ENCODE assay signal across 9 mouse cellular contexts in the genomic region with DNA sequence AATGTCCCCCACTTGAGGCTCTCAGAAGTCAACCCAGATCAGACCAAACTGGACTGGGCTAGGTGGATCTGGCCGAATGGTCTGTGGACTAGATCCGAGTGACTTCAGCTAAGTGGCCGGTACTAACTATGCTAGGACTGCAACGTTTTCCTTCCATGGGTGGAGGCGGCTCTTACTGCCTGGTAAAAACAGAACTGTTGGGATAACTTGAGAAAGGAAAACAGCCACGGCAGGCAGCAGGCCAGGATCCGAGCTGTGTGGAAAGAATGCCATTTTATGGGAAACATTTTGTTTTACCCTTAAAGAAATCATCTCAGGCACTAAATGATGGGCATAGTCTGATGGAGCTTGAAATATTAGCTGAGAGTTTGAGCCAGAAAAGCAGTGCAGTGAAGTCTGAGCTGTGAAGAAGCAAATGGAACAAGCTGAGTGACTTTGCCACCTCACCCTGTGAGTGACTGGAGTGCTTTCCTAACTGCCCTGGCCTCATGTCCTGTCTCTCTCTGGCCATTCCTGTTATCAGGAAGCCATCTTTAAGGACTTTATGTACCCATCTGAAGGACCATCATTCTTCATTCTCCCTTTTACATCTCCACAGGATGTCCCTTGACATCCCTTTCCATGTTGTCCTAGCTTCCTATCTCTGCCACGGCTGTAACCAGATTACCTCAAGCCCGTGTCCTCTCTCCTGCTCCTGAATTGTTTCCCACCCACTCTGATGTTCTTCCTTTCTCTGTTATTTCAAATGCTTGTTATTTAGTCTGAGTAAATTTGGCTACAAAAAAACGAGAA.
DNase-seq lines count a peak whose midpoint lies in the region; ATAC-seq and TF ChIP-seq lines count a peak whose summit lies in the region.
"Had no signal": no experiment of that assay in that cellular context is flagged by ENCODE, and none has a peak within 500 bp of the region (broad histone marks: within the 10 kb centered on the region; RNA-seq: fewer than 3 reads in every experiment).

No protein-coding gene starts in this region.

- H3K36me3 ChIP-seq in liver, adult 2 months (ENCODE audit: control insufficient read depth, insufficient read depth, low read length), result peaks cover 12% of the 10 kb centered on the region
- H3K36me3 ChIP-seq in liver, embryonic 12.5 days, result peaks cover 9% of the 10 kb centered on the region; the same call in 1 of the 2 replicates
- no peaks in the 10 kb centered on the region for H3K36me3 ChIP-seq in embryonic facial prominence, embryonic 15.5 days
- peaks cover 13% of the 10 kb centered on the region; the same call in 1 of the 2 replicates for H3K36me3 ChIP-seq in intestine, postnatal 0 days (ENCODE audit: control insufficient read depth, insufficient read depth)
- no peaks in the 10 kb centered on the region for H3K36me3 ChIP-seq in neural tube, embryonic 12.5 days

- H3K4me3 ChIP-seq in liver, adult 2 months (ENCODE audit: insufficient read depth, low read depth, low read length), result peak overlapping the region; percentile 89
- no peak overlapping the region for H3K4me3 ChIP-seq in liver, embryonic 12.5 days
- peak overlapping the region; percentile 61 for H3K4me3 ChIP-seq in embryonic facial prominence, embryonic 15.5 days (replicated peaks)
- peak overlapping the region; percentile 72; the same call in 1 of the 2 replicates for H3K4me3 ChIP-seq in intestine, postnatal 0 days (ENCODE audit: low read depth, low read length)
- peak overlapping the region; percentile 16; the same call in 1 of the 2 replicates for H3K4me3 ChIP-seq in neural tube, embryonic 12.5 days

- H3K27me3 ChIP-seq in liver, adult 2 months (ENCODE audit: control insufficient read depth, insufficient read depth, low read length), result no peaks in the 10 kb centered on the region
- no peaks in the 10 kb centered on the region for H3K27me3 ChIP-seq in liver, embryonic 12.5 days (replicated peaks)
- H3K27me3 ChIP-seq in embryonic facial prominence, embryonic 15.5 days, result no peaks in the 10 kb centered on the region
- no peaks in the 10 kb centered on the region for H3K27me3 ChIP-seq in intestine, postnatal 0 days (replicated peaks; ENCODE audit: control insufficient read depth, insufficient read depth, low read length)
- no peaks in the 10 kb centered on the region for H3K27me3 ChIP-seq in neural tube, embryonic 12.5 days (replicated peaks)

- no peak overlapping the region for H3K4me2 ChIP-seq in liver, embryonic 12.5 days
- H3K4me2 ChIP-seq in embryonic facial prominence, embryonic 15.5 days (replicated peaks), result peak overlapping the region; percentile 56
- H3K4me2 ChIP-seq in intestine, postnatal 0 days (replicated peaks; ENCODE audit: low read depth), result peak overlapping the region; percentile 74
- H3K4me2 ChIP-seq in neural tube, embryonic 12.5 days (replicated peaks), result peak overlapping the region; percentile 65

- WGBS in liver, adult 2 months, result 45% methylated on average over 10 of the region's 10 CpGs
- 77% methylated on average over 10 of the region's 10 CpGs for WGBS in liver, embryonic 12.5 days (ENCODE audit: insufficient replicate concordance)
- WGBS in embryonic facial prominence, embryonic 15.5 days, result 28% methylated on average over 10 of the region's 10 CpGs
- 44% methylated on average over 10 of the region's 10 CpGs for WGBS in intestine, postnatal 0 days
- 62% methylated on average over 10 of the region's 10 CpGs for WGBS in neural tube, embryonic 12.5 days

- no peak for TF ChIP-seq POLR2A in liver, adult 2 months (IDR thresholded peaks at IDR 0.05; ENCODE audit: extremely low read depth, insufficient read depth, low read length)

- peaks cover 28% of the 10 kb centered on the region for H3K4me1 ChIP-seq in liver, adult 2 months (ENCODE audit: control insufficient read depth, insufficient read depth, low read length)
- H3K4me1 ChIP-seq in liver, embryonic 12.5 days, result peaks cover 23% of the 10 kb centered on the region
- peaks cover 55% of the 10 kb centered on the region for H3K4me1 ChIP-seq in embryonic facial prominence, embryonic 15.5 days
- peaks cover 15% of the 10 kb centered on the region; the same call in 1 of the 2 replicates for H3K4me1 ChIP-seq in intestine, postnatal 0 days (replicated peaks; ENCODE audit: control insufficient read depth, insufficient read depth, low read length)
- peaks cover 30% of the 10 kb centered on the region for H3K4me1 ChIP-seq in neural tube, embryonic 12.5 days

- no peak for ATAC-seq in liver, embryonic 12.5 days
- ATAC-seq in embryonic facial prominence, embryonic 15.5 days (ENCODE audit: insufficient number of reproducible peaks, low FRiP score, low TSS enrichment, low read depth), result no peak
- ATAC-seq in intestine, postnatal 0 days, result no peak
- no peak for ATAC-seq in neural tube, embryonic 12.5 days (ENCODE audit: low FRiP score, low read depth)

- no peak for DNase-seq in liver, adult 2 months (ENCODE audit: extremely low read depth, low read depth, low spot score)
- no peak for DNase-seq in yolk sac, embryonic 10.5 days (ENCODE audit: low spot score)
- no peak for DNase-seq in layer of hippocampus, postnatal 10 days (ENCODE audit: low spot score in 2 of 2)
- DNase-seq in B cell, adult 2 months, result no peak
- DNase-seq: left cerebral cortex, postnatal 4 days had no signal

- H3K27ac ChIP-seq in liver, adult 2 months (replicated peaks; ENCODE audit: insufficient read depth, low read depth, low read length), result peak overlapping the region; percentile 34
- H3K27ac ChIP-seq in liver, embryonic 12.5 days, result no peak overlapping the region
- H3K27ac ChIP-seq in embryonic facial prominence, embryonic 15.5 days (replicated peaks), result peak overlapping the region; percentile 94
- peak overlapping the region; percentile 15; the same call in 1 of the 2 replicates for H3K27ac ChIP-seq in intestine, postnatal 0 days (ENCODE audit: low read depth, low read length)
- H3K27ac ChIP-seq in neural tube, embryonic 12.5 days, result no peak overlapping the region

- no peaks in the 10 kb centered on the region for H3K9me3 ChIP-seq in liver, embryonic 12.5 days (replicated peaks)
- H3K9me3 ChIP-seq in embryonic facial prominence, embryonic 15.5 days (replicated peaks), result no peaks in the 10 kb centered on the region
- H3K9me3 ChIP-seq in intestine, postnatal 0 days (ENCODE audit: control insufficient read depth), result no peaks in the 10 kb centered on the region
- H3K9me3 ChIP-seq in neural tube, embryonic 12.5 days, result no peaks in the 10 kb centered on the region

- peak overlapping the region; percentile 50 for H3K9ac ChIP-seq in liver, adult 2 months (ENCODE audit: low read depth, low read length)
- H3K9ac ChIP-seq in liver, embryonic 12.5 days, result no peak overlapping the region
- peak overlapping the region; percentile 33 for H3K9ac ChIP-seq in embryonic facial prominence, embryonic 15.5 days
- H3K9ac ChIP-seq in intestine, postnatal 0 days (ENCODE audit: low read depth, low read length), result no peak overlapping the region
- H3K9ac ChIP-seq in neural tube, embryonic 12.5 days, result no peak overlapping the region; the same call in 1 of the 2 replicates

- H3K79me2 ChIP-seq in liver, adult 2 months (ENCODE audit: control insufficient read depth, insufficient read depth, low read length), result peaks cover 34% of the 10 kb centered on the region

- TF ChIP-seq CTCF in liver, adult 2 months (IDR thresholded peaks at IDR 0.05; ENCODE audit: low read depth, low read length), result no peak
- TF ChIP-seq CTCF in intestine, postnatal 0 days (IDR thresholded peaks at IDR 0.05; ENCODE audit: low read depth), result no peak

Comparison
In these comparisons a context has a peak if more than half of its experiments do, and no peak if none do; other contexts are left out.
1. H3K27ac ChIP-seq: peak in liver, adult 2 months (single experiment), embryonic facial prominence, embryonic 15.5 days (single experiment) and intestine, postnatal 0 days (single experiment); none in liver, embryonic 12.5 days (single experiment) and neural tube, embryonic 12.5 days (single experiment).
2. H3K9ac ChIP-seq: peak in liver, adult 2 months (single experiment) and embryonic facial prominence, embryonic 15.5 days (single experiment); none in liver, embryonic 12.5 days (single experiment), intestine, postnatal 0 days (single experiment) and neural tube, embryonic 12.5 days (single experiment).